Mouse (Mus musculus) heart, postnatal 0 days (tissue): Measurements from ENCODE around the gene Mtus2. TPM values are rescaled to one million over a fixed set of nuclear protein-coding genes. Genes with fewer than 3 reads are reported as not detected.

Source experiments
- ATAC-seq: fragments of 200-750 bp; cut with Nextera tagmentation; 2 replicates; pipeline ENCODE4 v1.8.0; 2017; ENCODE audit warnings: low read depth, moderate number of reproducible peaks, moderate library complexity; ENCODE audit not compliant: insufficient read depth
- DNase-seq: peaks from one replicate; pipeline ENCODE4 v3.0.0-alpha.2; 2016; ENCODE audit warnings: low spot score
- H3K27ac ChIP-seq: fragments of 300-500 bp; sonication (generic); 2 replicates; pipeline ENCODE4 v1.5.1; 2014; ENCODE audit warnings: low read depth, mild to moderate bottlenecking
- H3K27me3 ChIP-seq: fragments of 300-500 bp; sonication (generic); 2 replicates; pipeline ENCODE4 v1.6.1; 2014; ENCODE audit warnings: low read length, mixed read lengths; ENCODE audit not compliant: control insufficient read depth, insufficient read depth
- H3K36me3 ChIP-seq: fragments of 300-500 bp; sonication (generic); replicated peaks from 2 replicates; pipeline ENCODE4 v1.6.1; 2014; ENCODE audit warnings: low read length, mixed read lengths; ENCODE audit not compliant: control insufficient read depth, insufficient read depth
- H3K4me1 ChIP-seq: fragments of 300-500 bp; sonication (generic); 2 replicates; pipeline ENCODE4 v1.6.1; 2014; ENCODE audit warnings: antibody characterized with exemption; ENCODE audit not compliant: control insufficient read depth, insufficient read depth
- H3K4me2 ChIP-seq: fragments of 300-500 bp; sonication (generic); 2 replicates; pipeline ENCODE4 v1.6.1; 2014; ENCODE audit warnings: low read depth, mild to moderate bottlenecking, low read length, moderate library complexity
- H3K4me3 ChIP-seq: fragments of 300-500 bp; sonication (generic); 2 replicates; pipeline ENCODE4 v1.5.1; 2014; ENCODE audit warnings: low read depth, low read length
- H3K9ac ChIP-seq: fragments of 300-500 bp; sonication (generic); replicated peaks from 2 replicates; pipeline ENCODE4 v1.6.1; 2014; ENCODE audit warnings: low read depth, low read length, mixed read lengths
- H3K9me3 ChIP-seq: fragments of 300-500 bp; sonication (generic); replicated peaks from 2 replicates; pipeline ENCODE4 v1.6.1; 2016; ENCODE audit warnings: low read length; ENCODE audit not compliant: control insufficient read depth
- CTCF ChIP-seq: IDR thresholded peaks from 2 replicates; pipeline ENCODE4 v1.5.1; 2016; ENCODE audit warnings: antibody characterized with exemption, control low read depth, low read depth
- EP300 ChIP-seq: IDR thresholded peaks from 2 replicates; pipeline ENCODE4 v1.6.1; 2016; ENCODE audit warnings: antibody characterized with exemption, low read depth
- WGBS: fragments of 180-500 bp; shearing (Covaris S2); extraction: QIAGEN DNeasy Blood & Tissue Kit; methylation state at CpG from one replicate; pipeline ENCODE4 v1.1.7; 2014; 5-methylcytosine and 5-hydroxymethylcytosine counted together
- polyA plus RNA-seq: library from polyadenylated mRNA; unstranded; fragments of >200 nt; fragmentation: Nextera tagmentation; extraction: Ambion mirVana; gene quantifications from 2 replicates; pipeline ENCODE4 v1.2.1, GENCODE M21; 2015
- total RNA-seq: library from RNA; depleted of rRNA; stranded (reverse); fragments of >200 nt; gene quantifications from 2 replicates; pipeline ENCODE4 v1.2.3, GENCODE M21; 2014; ENCODE audit warnings: low replicate concordance; rRNA removed

The Mtus2 gene
- total RNA-seq (59.9 and 101 TPM in 2 replicates), polyA plus RNA-seq (151 and 165 TPM in 2 replicates)

DNA sequence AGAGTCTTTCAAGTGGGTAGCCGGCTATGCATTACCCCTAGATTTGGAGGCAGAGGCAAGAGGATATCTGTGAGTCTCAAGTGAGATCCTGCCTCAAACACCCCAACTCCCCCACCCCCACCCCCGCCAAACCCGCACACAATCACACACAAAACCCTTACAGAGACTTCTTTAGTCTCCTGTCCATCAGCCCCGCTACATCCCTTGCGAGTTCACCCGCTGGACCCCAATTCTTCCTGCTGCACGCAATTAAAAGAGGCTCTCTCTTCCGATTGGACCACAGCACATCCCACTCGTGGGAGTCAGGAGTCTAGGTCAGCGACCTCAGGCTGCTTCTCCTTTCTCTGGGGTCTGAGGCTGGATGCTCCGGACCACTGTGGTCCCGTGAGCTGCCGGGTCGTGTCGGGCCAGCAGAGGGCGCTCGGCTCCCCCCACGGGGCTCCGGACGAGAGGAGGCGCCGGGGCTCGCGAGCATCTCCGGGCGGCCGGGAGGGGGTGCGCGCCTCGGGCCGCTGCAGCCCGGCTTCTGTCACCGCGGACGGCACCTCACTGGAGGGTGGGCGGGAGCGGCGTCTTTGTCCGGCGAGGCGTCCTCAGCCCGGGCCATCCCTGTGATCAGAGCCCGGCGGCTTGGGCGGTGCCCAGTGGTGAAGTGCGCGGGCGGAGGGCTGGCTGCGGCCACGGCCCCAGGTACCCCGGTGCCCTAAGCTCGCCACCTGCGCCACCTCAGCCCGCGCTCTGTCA is at the start of gene Mtus2:
Gene Mtus2, plus strand, starts transcription at position 500 of the 744 bp plus-strand sequence.
- Histone ChIP-seq H3K9ac (peak within 1 kb of the TSS; percentile 10; the same call in 1 of the 2 replicates), H3K36me3 (no peaks in the 10 kb centered on the region), H3K9me3 (no peaks in the 10 kb centered on the region), H3K4me3 (peak within 1 kb of the TSS; percentile 58), H3K4me2 (peak within 1 kb of the TSS; percentile 90), H3K27ac (no peak within 1 kb of the TSS), H3K4me1 (no peaks in the 10 kb centered on the region), H3K27me3 (peaks cover 13% of the 10 kb centered on the region; the same call in 1 of the 2 replicates)
- ATAC-seq (peak; percentile 90), DNase-seq (peak; percentile 67)
- 1% methylated on average over 55 of the region's 55 CpGs for WGBS
- TF ChIP-seq EP300 (no peak), CTCF (peak; percentile 77)

DNA sequence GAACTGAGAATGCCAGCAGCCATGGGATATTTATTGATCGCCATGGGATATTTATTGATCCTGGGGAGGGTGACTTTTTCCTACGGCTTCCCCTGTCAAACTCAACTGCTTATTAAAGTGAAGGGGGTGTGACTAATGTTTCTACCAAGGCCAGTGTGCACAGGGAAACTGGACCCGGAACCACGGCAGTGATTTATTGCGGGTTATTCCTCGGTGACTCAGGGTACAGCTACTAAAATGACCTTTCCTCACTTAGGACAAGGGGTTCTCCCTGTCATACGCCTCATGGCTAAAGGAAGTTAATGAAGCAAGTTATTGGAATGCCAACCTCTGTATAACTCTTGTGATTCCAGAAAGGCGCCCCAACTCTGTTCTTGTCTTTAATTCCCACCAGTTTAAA is 49.3 kb upstream of the Mtus2 start:
- no peak overlapping the region for H3K4me2 ChIP-seq
- H3K4me1 ChIP-seq: no peaks in the 10 kb centered on the region
- H3K36me3 ChIP-seq: no peaks in the 10 kb centered on the region
- ATAC-seq: no peak
- TF ChIP-seq EP300: no peak
- no peak for DNase-seq
- no peaks in the 10 kb centered on the region for H3K27me3 ChIP-seq
- H3K9me3 ChIP-seq: no peaks in the 10 kb centered on the region
- WGBS: 89% methylated on average over 8 of the region's 8 CpGs
- no peak overlapping the region for H3K9ac ChIP-seq
- no peak overlapping the region for H3K27ac ChIP-seq
- no peak overlapping the region for H3K4me3 ChIP-seq

DNA sequence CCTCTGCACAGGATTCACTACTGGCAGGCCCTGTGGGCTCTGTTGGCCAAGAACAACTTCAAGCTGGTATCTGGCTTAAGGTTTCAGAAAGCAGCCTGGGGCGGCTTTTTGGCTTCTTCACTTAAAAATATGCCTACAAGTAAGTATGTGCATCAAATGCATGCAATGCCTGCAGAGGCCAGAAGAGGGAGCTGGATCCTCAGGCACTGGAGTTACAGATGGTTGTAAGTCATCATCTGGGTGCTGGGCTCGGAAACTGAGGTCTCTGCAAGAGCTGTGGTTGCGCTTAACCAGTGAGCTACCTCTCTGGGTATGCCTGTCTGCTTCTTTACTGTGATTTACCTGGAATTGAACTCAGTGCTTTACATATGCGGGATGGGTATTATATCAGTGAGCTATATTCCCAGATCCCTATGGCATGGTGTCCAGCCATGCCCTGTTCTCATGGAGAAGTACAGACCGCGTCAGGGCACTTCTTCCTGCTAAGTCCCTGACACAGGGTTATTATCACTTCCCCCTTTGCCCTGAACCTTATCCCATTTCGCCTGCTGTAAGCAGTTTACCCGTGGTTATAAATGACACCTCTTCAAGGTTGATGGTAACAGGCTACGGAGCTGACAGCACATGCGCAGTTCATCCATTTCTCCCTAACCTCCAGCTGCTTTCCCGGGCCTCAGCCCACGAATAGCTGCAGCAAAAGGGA is 46.2 kb upstream of the Mtus2 start:
- DNase-seq: no peak
- WGBS: 78% methylated on average over 12 of the region's 12 CpGs
- no peak for ATAC-seq

DNA sequence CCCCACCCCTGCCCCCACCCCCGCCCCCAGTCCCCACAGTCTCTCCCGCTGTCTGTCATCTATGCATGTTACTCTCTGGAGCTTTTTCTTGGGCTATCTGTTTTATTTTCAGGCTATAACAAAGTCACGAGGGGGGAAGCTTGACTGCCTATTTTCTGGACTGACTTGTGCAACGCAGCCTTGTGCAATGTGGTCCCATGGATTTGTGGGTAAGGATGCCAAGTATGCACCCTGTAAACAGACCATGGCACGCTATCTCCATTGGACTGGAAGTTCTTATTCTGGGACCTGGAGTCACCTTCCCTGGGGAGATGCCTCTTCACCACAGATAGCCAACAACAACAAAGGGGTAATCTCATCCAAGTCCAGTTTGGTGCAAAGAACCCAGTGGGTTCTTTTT is 45.4 kb upstream of the Mtus2 start:
- no peak for ATAC-seq
- Histone ChIP-seq H3K27ac (no peak overlapping the region), H3K4me3 (no peak overlapping the region), H3K4me2 (no peak overlapping the region), H3K27me3 (no peaks in the 10 kb centered on the region), H3K9me3 (no peaks in the 10 kb centered on the region), H3K9ac (no peak overlapping the region), H3K36me3 (no peaks in the 10 kb centered on the region), H3K4me1 (peaks cover 11% of the 10 kb centered on the region; the same call in 1 of the 2 replicates)
- DNase-seq: no peak
- TF ChIP-seq EP300: no peak
- no peak for TF ChIP-seq CTCF
- WGBS: 67% methylated on average over 5 of the region's 5 CpGs

More for the DNA sequence above, 46.2 kb upstream of the Mtus2 start:
- peaks cover 8% of the 10 kb centered on the region; the same call in 1 of the 2 replicates for H3K4me1 ChIP-seq
- H3K27me3 ChIP-seq: no peaks in the 10 kb centered on the region
- TF ChIP-seq CTCF: peak; percentile 28
- TF ChIP-seq EP300: no peak
- no peak overlapping the region for H3K27ac ChIP-seq
- H3K9ac ChIP-seq: no peak overlapping the region
- no peak overlapping the region for H3K4me3 ChIP-seq
- no peaks in the 10 kb centered on the region for H3K36me3 ChIP-seq
- H3K4me2 ChIP-seq: no peak overlapping the region
- H3K9me3 ChIP-seq: no peaks in the 10 kb centered on the region

DNA sequence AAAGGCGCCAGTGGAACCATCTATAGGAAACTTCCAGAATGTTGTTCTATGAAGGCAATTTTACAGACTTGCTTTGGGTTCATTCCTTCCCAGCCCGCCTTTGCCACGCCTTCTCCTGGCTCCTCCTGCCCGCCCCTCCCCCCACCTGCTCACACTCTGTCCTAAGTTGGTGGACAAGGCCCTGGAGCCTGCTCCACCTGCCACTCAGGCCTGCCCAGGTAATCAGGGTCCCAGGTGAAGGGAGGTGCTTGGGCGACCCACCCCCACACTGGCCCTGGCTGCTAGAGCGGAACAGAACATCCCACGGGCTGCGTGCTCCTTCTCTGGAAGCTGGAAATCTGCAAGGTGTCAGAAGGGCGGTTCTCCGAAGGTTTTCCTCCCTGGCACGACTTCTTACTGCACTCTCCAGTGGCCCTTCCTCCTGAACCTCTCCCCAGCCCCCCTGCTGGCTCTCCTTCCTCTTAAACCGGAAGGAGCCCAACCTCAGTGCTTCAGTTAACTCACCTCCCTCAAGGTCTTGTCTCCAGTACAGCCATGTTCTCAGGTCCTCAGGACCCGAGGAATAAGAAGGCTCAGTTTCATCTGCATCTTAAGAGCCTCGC is 43.8 kb upstream of the Mtus2 start:
- Histone ChIP-seq H3K9me3 (no peaks in the 10 kb centered on the region), H3K4me1 (peaks cover 11% of the 10 kb centered on the region; the same call in 1 of the 2 replicates), H3K4me3 (no peak overlapping the region), H3K9ac (no peak overlapping the region), H3K4me2 (no peak overlapping the region), H3K27ac (no peak overlapping the region), H3K36me3 (no peaks in the 10 kb centered on the region), H3K27me3 (no peaks in the 10 kb centered on the region)
- no peak for ATAC-seq
- no peak for DNase-seq
- TF ChIP-seq CTCF (no peak), EP300 (no peak)
- WGBS: 31% methylated on average over 14 of the region's 14 CpGs
